In genomic region chr11:23305673-23306608, GRCm38 (mm10) we compare ENCODE assay signal across 8 mouse cellular contexts. TPM values are rescaled to one million over a fixed set of nuclear protein-coding genes. Genes with fewer than 3 reads are reported as not detected.
A peak's percentile ranks its signal among the peaks of the same experiment; 100 is the strongest.
DNase-seq lines count a peak whose midpoint lies in the region; ATAC-seq lines count a peak whose summit lies in the region.

No protein-coding gene starts in this region.

- H3K36me3 ChIP-seq in embryonic facial prominence, embryonic 14.5 days (ENCODE audit: control insufficient read depth, insufficient read depth, low read length), result 0 out of 2 replicates have a peak, but pooled peaks cover 2% of the 10 kb centered on the region
- H3K36me3 ChIP-seq in kidney, embryonic 14.5 days (ENCODE audit: control insufficient read depth, insufficient read depth, low read length), result no peaks in the 10 kb centered on the region
- no peaks in the 10 kb centered on the region for H3K36me3 ChIP-seq in limb, embryonic 15.5 days

- H3K27me3 ChIP-seq in embryonic facial prominence, embryonic 14.5 days (replicated peaks; ENCODE audit: control insufficient read depth, insufficient read depth, low read length), result no peaks in the 10 kb centered on the region
- no peaks in the 10 kb centered on the region for H3K27me3 ChIP-seq in kidney, embryonic 14.5 days (ENCODE audit: control insufficient read depth, insufficient read depth, low read length)
- H3K27me3 ChIP-seq in limb, embryonic 15.5 days, result no peaks in the 10 kb centered on the region

- WGBS in embryonic facial prominence, embryonic 14.5 days, result under 1% methylated on average over 38 of the region's 98 CpGs
- WGBS in kidney, embryonic 14.5 days, result under 1% methylated on average over 57 of the region's 98 CpGs
- under 1% methylated on average over 74 of the region's 98 CpGs for WGBS in limb, embryonic 15.5 days

- H3K9me3 ChIP-seq in embryonic facial prominence, embryonic 14.5 days (ENCODE audit: control insufficient read depth, low read length), result no peaks in the 10 kb centered on the region
- H3K9me3 ChIP-seq in kidney, embryonic 14.5 days (ENCODE audit: control insufficient read depth, low read length), result no peaks in the 10 kb centered on the region
- no peaks in the 10 kb centered on the region for H3K9me3 ChIP-seq in limb, embryonic 15.5 days

- H3K4me2 ChIP-seq in embryonic facial prominence, embryonic 14.5 days (ENCODE audit: low read depth, low read length), result peak overlapping the region; percentile 62
- H3K4me2 ChIP-seq in kidney, embryonic 14.5 days (replicated peaks; ENCODE audit: low read depth, low read length), result peak overlapping the region; percentile 56
- H3K4me2 ChIP-seq in limb, embryonic 15.5 days, result peak overlapping the region; percentile 63

- DNase-seq in 3T3-L1 (ENCODE audit: low read depth, low spot score), result peak; percentile 90
- DNase-seq in adrenal gland, postnatal 4 days (ENCODE audit: low spot score in 2 of 2), result peak; percentile 89 to 93
- DNase-seq in embryonic facial prominence, embryonic 14.5 days (ENCODE audit: low spot score), result peak; percentile 98
- peak; percentile 94 to 96 for DNase-seq in heart, adult 9 months (ENCODE audit: low spot score in 2 of 2)
- DNase-seq in monocyte, adult 2 months (ENCODE audit: low read depth in 1 of 2, low spot score in 2 of 2), result peak; percentile 87 to 94
- peak; percentile 97 to 99 for DNase-seq in spleen, postnatal 36 days (ENCODE audit: low spot score in 2 of 2)

- H3K4me1 ChIP-seq in embryonic facial prominence, embryonic 14.5 days (ENCODE audit: control insufficient read depth, insufficient read depth, low read length), result peaks cover 8% of the 10 kb centered on the region
- H3K4me1 ChIP-seq in kidney, embryonic 14.5 days (ENCODE audit: control insufficient read depth, insufficient read depth, low read length), result peaks cover 4% of the 10 kb centered on the region; the same call in 1 of the 2 replicates
- H3K4me1 ChIP-seq in limb, embryonic 15.5 days, result peaks cover 9% of the 10 kb centered on the region

- peak overlapping the region; percentile 94 for H3K9ac ChIP-seq in embryonic facial prominence, embryonic 14.5 days (ENCODE audit: low read depth, low read length)
- H3K9ac ChIP-seq in kidney, embryonic 14.5 days (ENCODE audit: low read depth, low read length), result peak overlapping the region; percentile 92
- H3K9ac ChIP-seq in limb, embryonic 15.5 days, result peak overlapping the region; percentile 90

- H3K27ac ChIP-seq in embryonic facial prominence, embryonic 14.5 days (replicated peaks; ENCODE audit: low read depth, low read length), result peak overlapping the region; percentile 99
- H3K27ac ChIP-seq in kidney, embryonic 14.5 days (ENCODE audit: low read depth, low read length), result peak overlapping the region; percentile 96
- H3K27ac ChIP-seq in limb, embryonic 15.5 days, result peak overlapping the region; percentile 99

- peak; percentile 97 for ATAC-seq in embryonic facial prominence, embryonic 14.5 days (ENCODE audit: low read depth)
- peak; percentile 96 for ATAC-seq in kidney, embryonic 14.5 days (ENCODE audit: low FRiP score, low TSS enrichment)
- peak; percentile 96 for ATAC-seq in limb, embryonic 15.5 days (ENCODE audit: insufficient number of reproducible peaks, low FRiP score, low TSS enrichment, low read depth)

- H3K4me3 ChIP-seq in embryonic facial prominence, embryonic 14.5 days (ENCODE audit: low read depth, low read length), result peak overlapping the region; percentile 97
- H3K4me3 ChIP-seq in kidney, embryonic 14.5 days (ENCODE audit: low read length), result peak overlapping the region; percentile 96
- peak overlapping the region; percentile 93 for H3K4me3 ChIP-seq in limb, embryonic 15.5 days

RNA-seq across cellular contexts. Expression of gene Usp34, which starts 0.8 kb away (rescaled TPM):
- total RNA-seq in adrenal gland, postnatal 4 days (2021), result 10 to 100 TPM; 59.1 to 72.1 TPM
- polyA plus RNA-seq in embryonic facial prominence, embryonic 14.5 days (2014; fragmentation: Nextera tagmentation; extraction: Ambion mirVana), result 40.6 and 43.0 TPM in 2 replicates
- polyA plus RNA-seq in kidney, embryonic 14.5 days (2014; fragmentation: Nextera tagmentation; extraction: Ambion mirVana), result 33.9 and 45.5 TPM in 2 replicates
- polyA plus RNA-seq in limb, embryonic 15.5 days (2015; fragmentation: Nextera tagmentation; extraction: Ambion mirVana), result 21.0 and 24.9 TPM in 2 replicates

RNA-seq across cellular contexts. Expression of gene Xpo1, which starts 50.1 kb away (rescaled TPM):
- 10 to 100 TPM; 80.7 to 96.7 TPM for total RNA-seq in adrenal gland, postnatal 4 days (2021)
- 102 and 118 TPM in 2 replicates for polyA plus RNA-seq in embryonic facial prominence, embryonic 14.5 days (2014; fragmentation: Nextera tagmentation; extraction: Ambion mirVana)
- 77.9 and 149 TPM in 2 replicates for polyA plus RNA-seq in kidney, embryonic 14.5 days (2014; fragmentation: Nextera tagmentation; extraction: Ambion mirVana)
- polyA plus RNA-seq in limb, embryonic 15.5 days (2015; fragmentation: Nextera tagmentation; extraction: Ambion mirVana), result 70.7 and 78.0 TPM in 2 replicates

Comparison
In these comparisons a context has a peak if more than half of its experiments do, and no peak if none do; other contexts are left out.
1. Peak in every context shown above with its lines: DNase-seq, ATAC-seq, H3K4me3 ChIP-seq and H3K27ac ChIP-seq.